Mouse (Mus musculus) testis, postnatal 10 days (tissue): ENCODE results near the gene Cnst.

Experiments
- DNase-seq: peaks from one replicate; pipeline ENCODE4 v3.0.0; 2021; ENCODE audit warnings: low spot score

Cnst gene

GRCm38 (mm10) chr1:179545768-179546550 is at the start of gene Cnst, which contains the start of gene Tfb2m:
Cnst (plus strand) TSS chr1:179546370.
Tfb2m (minus strand) TSS chr1:179546267.
- DNase-seq, result peak; percentile 97

GRCm38 (mm10) chr1:179499257-179499656 is 46.9 kb upstream of the Cnst start:
- DNase-seq, result no peak

- no peak for DNase-seq
Measured at GRCm38 (mm10) chr1:179502565-179502964, 43.6 kb upstream of the Cnst start.

- no peak for DNase-seq
Measured at GRCm38 (mm10) chr1:179506530-179507315, 39.4 kb upstream of the Cnst start.

- DNase-seq, result no peak
Measured at GRCm38 (mm10) chr1:179510546-179511340, 35.4 kb upstream of the Cnst start.

GRCm38 (mm10) chr1:179511895-179512294 is 34.3 kb upstream of the Cnst start:
- DNase-seq, result no peak

GRCm38 (mm10) chr1:179516941-179517712 is 29.0 kb upstream of the Cnst start:
- no peak for DNase-seq

GRCm38 (mm10) chr1:179517713-179518465 is 28.3 kb upstream of the Cnst start, which contains the start of gene Smyd3:
Smyd3 (minus strand) TSS chr1:179518041.
- DNase-seq, result peak; percentile 89

GRCm38 (mm10) chr1:179519901-179520300 is 26.3 kb upstream of the Cnst start:
- no peak for DNase-seq

GRCm38 (mm10) chr1:179539054-179539453 is 7.1 kb upstream of the Cnst start:
- DNase-seq, result no peak

GRCm38 (mm10) chr1:179539887-179540286 is 6.3 kb upstream of the Cnst start:
- no peak for DNase-seq

GRCm38 (mm10) chr1:179541502-179541901 is 4.7 kb upstream of the Cnst start:
- DNase-seq, result no peak

- DNase-seq, result no peak
Measured at GRCm38 (mm10) chr1:179546551-179546917, 364 bp downstream of the Cnst start.

GRCm38 (mm10) chr1:179547176-179547575 is 1.0 kb downstream of the Cnst start:
- no peak for DNase-seq

- no peak for DNase-seq
Measured at GRCm38 (mm10) chr1:179548220-179548619, 2.0 kb downstream of the Cnst start.

GRCm38 (mm10) chr1:179548996-179549752 is 3.0 kb downstream of the Cnst start:
- no peak for DNase-seq

- DNase-seq, result no peak
Measured at GRCm38 (mm10) chr1:179551336-179551735, 5.2 kb downstream of the Cnst start.

GRCm38 (mm10) chr1:179551921-179552320 is 5.8 kb downstream of the Cnst start:
- no peak for DNase-seq

- peak; percentile 60 for DNase-seq
Measured at GRCm38 (mm10) chr1:179552751-179553150, 6.6 kb downstream of the Cnst start.
